Mouse (Mus musculus) embryonic facial prominence, embryonic 11.5 days (tissue): ENCODE results near the gene Nrp2. TPM values are rescaled to one million over a fixed set of nuclear protein-coding genes. Genes with fewer than 3 reads are reported as not detected.

ENCODE experiments used
- ATAC-seq: fragments of 200-750 bp; cut with Nextera tagmentation; replicated peaks from 2 replicates; pipeline ENCODE4 v1.8.0; 2017; ENCODE audit warnings: low read depth; ENCODE audit not compliant: insufficient number of reproducible peaks, low FRiP score, low TSS enrichment
- DNase-seq: peaks from one replicate; pipeline ENCODE4 v3.0.0-alpha.2; 2015; ENCODE audit warnings: low spot score
- H3K27ac ChIP-seq: fragments of 300-500 bp; sonication (generic); replicated peaks from 2 replicates; pipeline ENCODE4 v1.5.1; 2014; ENCODE audit warnings: mild to moderate bottlenecking, low read depth, low read length, control low read depth
- H3K27me3 ChIP-seq: fragments of 300-500 bp; sonication (generic); 2 replicates; pipeline ENCODE4 v1.6.1; 2014; ENCODE audit warnings: mild to moderate bottlenecking, low read length, moderate library complexity, mixed read lengths; ENCODE audit not compliant: control insufficient read depth, insufficient read depth
- H3K36me3 ChIP-seq: fragments of 300-500 bp; sonication (generic); replicated peaks from 2 replicates; pipeline ENCODE4 v1.6.1; 2014; ENCODE audit warnings: low read depth, mild to moderate bottlenecking, low read length, moderate library complexity, mixed read lengths; ENCODE audit not compliant: control insufficient read depth, insufficient read depth
- H3K4me1 ChIP-seq: fragments of 300-500 bp; sonication (generic); 2 replicates; pipeline ENCODE4 v1.6.1; 2014; ENCODE audit warnings: low read length, mixed read lengths; ENCODE audit not compliant: control insufficient read depth, insufficient read depth
- H3K4me2 ChIP-seq: fragments of 300-500 bp; sonication (generic); 2 replicates; pipeline ENCODE4 v1.6.1; 2014; ENCODE audit warnings: low read depth, mild to moderate bottlenecking, control low read depth, low read length, moderate library complexity
- H3K4me3 ChIP-seq: fragments of 300-500 bp; sonication (generic); 2 replicates; pipeline ENCODE4 v1.5.1; 2014; ENCODE audit warnings: low read depth, low read length, control low read depth
- H3K9ac ChIP-seq: fragments of 300-500 bp; sonication (generic); replicated peaks from 2 replicates; pipeline ENCODE4 v1.6.1; 2014; ENCODE audit warnings: mild to moderate bottlenecking, control low read depth, low read length
- H3K9me3 ChIP-seq: fragments of 300-500 bp; sonication (generic); replicated peaks from 2 replicates; pipeline ENCODE4 v1.6.1; 2016; ENCODE audit warnings: mild to moderate bottlenecking, low read length, inconsistent platforms, mixed read lengths; ENCODE audit not compliant: control insufficient read depth
- WGBS: fragments of 180-500 bp; shearing (Covaris S2); extraction: QIAGEN DNeasy Blood & Tissue Kit; methylation state at CpG from one replicate; pipeline ENCODE4 v1.1.7; 2014; 5-methylcytosine and 5-hydroxymethylcytosine counted together
- polyA plus RNA-seq: library from polyadenylated mRNA; unstranded; fragments of >200 nt; fragmentation: Nextera tagmentation; extraction: Ambion mirVana; gene quantifications from 2 replicates; pipeline ENCODE4 v1.2.1, GENCODE M21; 2014

The Nrp2 gene
- polyA plus RNA-seq, 1 experiment from 2014 or later, result 20.2 TPM

GRCm38 (mm10) chr1:62853362-62853761, 150.3 kb downstream of the Nrp2 start:
- DNase-seq (no peak), ATAC-seq (no peak)
- Histone ChIP-seq H3K4me2 (no peak overlapping the region), H3K9ac (no peak overlapping the region), H3K4me3 (no peak overlapping the region), H3K36me3 (no peaks in the 10 kb centered on the region), H3K9me3 (no peaks in the 10 kb centered on the region), H3K27ac (no peak overlapping the region), H3K27me3 (no peaks in the 10 kb centered on the region), H3K4me1 (no peaks in the 10 kb centered on the region)
- WGBS, result 40% methylated on average over 9 of the region's 9 CpGs

GRCm38 (mm10) chr1:62853996-62854395, 150.9 kb downstream of the Nrp2 start:
- no peaks in the 10 kb centered on the region for H3K27me3 ChIP-seq
- H3K9ac ChIP-seq, result no peak overlapping the region
- WGBS, result 81% methylated on average over 4 of the region's 4 CpGs
- no peaks in the 10 kb centered on the region for H3K36me3 ChIP-seq
- no peaks in the 10 kb centered on the region; the same call in 1 of the 2 replicates for H3K4me1 ChIP-seq
- DNase-seq (no peak), ATAC-seq (no peak)
- H3K27ac ChIP-seq, result no peak overlapping the region
- no peak overlapping the region for H3K4me2 ChIP-seq
- no peak overlapping the region for H3K4me3 ChIP-seq
- no peaks in the 10 kb centered on the region for H3K9me3 ChIP-seq

GRCm38 (mm10) chr1:62859098-62859497, 156.0 kb downstream of the Nrp2 start:
- DNase-seq, result no peak
- Histone ChIP-seq H3K27ac (no peak overlapping the region), H3K4me2 (no peak overlapping the region), H3K27me3 (no peaks in the 10 kb centered on the region), H3K4me3 (no peak overlapping the region), H3K9ac (no peak overlapping the region), H3K4me1 (peaks cover 3% of the 10 kb centered on the region), H3K9me3 (no peaks in the 10 kb centered on the region), H3K36me3 (no peaks in the 10 kb centered on the region; the same call in 1 of the 2 replicates)
- ATAC-seq, result no peak
- WGBS, result 51% methylated on average over 2 of the region's 2 CpGs

- H3K4me1 ChIP-seq, result peaks cover 3% of the 10 kb centered on the region
- no peak overlapping the region for H3K4me2 ChIP-seq
- peak; percentile 67 for DNase-seq
- H3K9ac ChIP-seq, result no peak overlapping the region
- H3K36me3 ChIP-seq, result no peaks in the 10 kb centered on the region; the same call in 1 of the 2 replicates
- ATAC-seq, result 0 out of 2 replicates have a peak, but pooled peaks have one; percentile 23
- H3K4me3 ChIP-seq, result no peak overlapping the region
- H3K27ac ChIP-seq, result no peak overlapping the region
- H3K27me3 ChIP-seq, result no peaks in the 10 kb centered on the region
- WGBS, result 56% methylated on average over 9 of the region's 9 CpGs
- no peaks in the 10 kb centered on the region for H3K9me3 ChIP-seq
Measured at GRCm38 (mm10) chr1:62859556-62860300, 156.6 kb downstream of the Nrp2 start.

- WGBS, result 63% methylated on average over 5 of the region's 5 CpGs
- H3K4me3 ChIP-seq, result no peak overlapping the region
- peaks cover 3% of the 10 kb centered on the region for H3K4me1 ChIP-seq
- H3K4me2 ChIP-seq, result no peak overlapping the region
- H3K36me3 ChIP-seq, result no peaks in the 10 kb centered on the region; the same call in 1 of the 2 replicates
- H3K9ac ChIP-seq, result no peak overlapping the region
- no peaks in the 10 kb centered on the region for H3K9me3 ChIP-seq
- no peak for DNase-seq
- H3K27ac ChIP-seq, result no peak overlapping the region
- ATAC-seq, result no peak
- no peaks in the 10 kb centered on the region for H3K27me3 ChIP-seq
Measured at GRCm38 (mm10) chr1:62860327-62860726, 157.2 kb downstream of the Nrp2 start.

GRCm38 (mm10) chr1:62860788-62861187, 157.7 kb downstream of the Nrp2 start:
- no peaks in the 10 kb centered on the region; the same call in 1 of the 2 replicates for H3K36me3 ChIP-seq
- H3K4me1 ChIP-seq, result peaks cover 3% of the 10 kb centered on the region
- H3K4me2 ChIP-seq, result no peak overlapping the region; the same call in 1 of the 2 replicates
- H3K27me3 ChIP-seq, result no peaks in the 10 kb centered on the region
- DNase-seq (peak; percentile 38), ATAC-seq (no peak)
- H3K4me3 ChIP-seq, result no peak overlapping the region
- no peak overlapping the region for H3K27ac ChIP-seq
- no peak overlapping the region for H3K9ac ChIP-seq
- no peaks in the 10 kb centered on the region for H3K9me3 ChIP-seq
- 11% methylated on average over 5 of the region's 5 CpGs for WGBS
